Mouse (Mus musculus) thymus, postnatal 25 days (tissue): ENCODE results near the gene Mthfd1.

Experiments used
- DNase-seq: peaks from one replicate; pipeline ENCODE4 v3.0.0; 2022

Mthfd1 gene

DNA sequence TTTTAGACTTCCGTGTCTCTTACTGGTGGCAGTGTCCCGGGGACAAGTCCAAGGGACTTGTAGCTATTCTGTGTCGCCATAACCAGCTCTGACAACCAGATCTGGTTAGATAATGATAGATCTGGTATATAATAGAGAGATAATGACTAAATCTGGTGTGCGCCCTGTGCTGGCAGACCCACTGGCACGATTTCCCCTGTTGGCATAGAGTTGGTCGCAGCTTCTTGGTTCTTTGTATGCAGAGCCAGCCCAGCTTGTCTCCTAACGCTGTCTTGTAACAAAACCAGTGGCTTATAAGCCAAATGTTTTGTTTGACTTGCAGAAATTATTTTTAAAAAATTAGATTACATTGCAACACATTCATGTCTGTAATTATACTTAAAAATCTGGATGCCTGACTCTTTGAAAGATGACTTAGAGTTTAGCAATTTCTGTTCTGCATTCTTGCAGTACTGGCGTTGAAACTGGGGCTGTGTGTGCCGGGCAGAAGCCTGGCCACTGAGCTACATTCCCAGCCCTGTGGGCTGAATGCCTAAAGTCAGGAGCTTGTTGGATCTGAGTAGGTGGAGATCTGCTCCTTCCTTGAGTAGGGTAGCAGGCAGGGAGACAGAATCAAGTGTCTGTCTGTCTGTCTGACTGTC, 9.3 kb downstream of the Mthfd1 start:
- no peak for DNase-seq

GRCm38 (mm10) chr12:76265001-76265400, 9.9 kb downstream of the Mthfd1 start:
- no peak for DNase-seq

GRCm38 (mm10) chr12:76266875-76267274, 11.8 kb downstream of the Mthfd1 start:
- peak; percentile 12 for DNase-seq

DNA sequence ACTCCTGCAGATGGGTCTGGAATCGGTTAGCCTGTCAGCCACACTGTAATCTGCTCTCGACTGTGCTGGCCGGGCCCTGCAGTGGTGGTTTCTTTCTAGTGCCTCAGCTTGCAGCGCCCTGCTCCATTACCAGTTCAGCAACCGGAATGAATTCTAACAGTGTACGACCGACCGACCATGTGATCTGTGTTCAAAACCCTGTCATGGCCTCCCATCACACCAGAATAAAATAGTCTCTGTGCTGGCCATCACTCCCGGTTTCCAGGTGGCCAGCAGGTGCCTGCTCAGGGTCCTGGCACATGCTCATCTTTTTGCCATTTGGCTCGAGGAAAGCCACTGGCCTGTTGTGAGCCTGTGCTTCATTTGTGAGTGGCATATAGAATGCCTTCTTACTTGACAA, 13.6 kb downstream of the Mthfd1 start:
- DNase-seq, result no peak

DNA sequence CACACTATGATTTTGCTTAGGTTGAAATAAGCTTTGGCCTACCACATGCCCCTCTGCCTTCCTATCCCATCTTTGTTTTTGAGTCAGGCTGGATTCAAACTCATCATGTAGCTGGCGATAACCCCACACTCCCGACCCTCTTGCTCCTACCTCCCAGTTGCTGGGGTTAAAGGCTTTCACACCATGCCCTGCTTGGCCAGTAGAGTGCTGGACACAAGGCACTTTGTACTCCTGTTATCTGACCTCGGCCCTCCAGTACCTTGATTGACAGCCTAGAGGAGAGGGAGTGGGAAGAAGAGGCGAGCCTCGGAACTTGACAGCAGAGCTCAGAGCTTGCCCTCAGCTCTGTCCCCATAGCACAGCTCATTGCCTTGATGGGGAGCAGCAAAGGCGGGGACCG, 14.1 kb downstream of the Mthfd1 start:
- no peak for DNase-seq

DNA sequence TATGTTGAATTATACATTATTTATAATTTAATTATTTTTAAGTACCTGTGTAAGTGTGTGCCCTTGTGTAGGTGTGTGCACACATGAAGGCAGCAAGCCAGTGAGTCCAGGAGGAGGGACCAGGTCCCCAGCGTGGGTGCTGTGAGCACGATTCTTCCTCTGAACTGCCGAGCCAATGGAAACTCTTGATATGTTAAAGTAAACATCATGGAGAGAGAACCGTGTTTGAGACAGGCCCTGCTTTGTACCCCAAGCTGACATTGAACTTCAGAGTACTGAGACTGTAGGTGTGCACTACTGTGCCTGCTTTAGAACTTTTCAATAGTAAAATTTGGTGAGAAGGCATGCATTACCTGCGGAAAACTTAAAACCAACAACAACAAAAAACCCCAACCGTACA, 16.4 kb downstream of the Mthfd1 start:
- DNase-seq, result no peak

GRCm38 (mm10) chr12:76272610-76273524, 17.8 kb downstream of the Mthfd1 start:
- DNase-seq, result no peak

DNA sequence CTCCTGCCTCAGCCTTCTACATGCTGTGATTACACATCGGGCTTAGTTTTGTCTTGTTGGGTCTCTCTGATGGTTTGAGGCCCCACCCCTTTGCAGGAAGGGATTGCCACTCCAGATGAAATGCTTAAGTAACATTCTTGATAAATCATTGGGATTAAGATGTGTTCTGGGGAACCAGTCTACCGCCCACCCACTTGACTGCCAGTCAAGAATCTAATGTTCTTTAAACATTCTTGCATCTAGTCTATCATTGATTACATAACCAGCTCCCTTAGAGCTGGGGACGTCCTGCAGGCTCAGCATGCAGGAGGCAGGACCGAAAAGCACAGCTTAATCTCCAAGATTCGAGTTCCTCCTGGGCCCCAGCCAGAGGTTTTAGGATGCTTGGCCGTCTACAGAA, 23.1 kb downstream of the Mthfd1 start:
- no peak for DNase-seq

DNA sequence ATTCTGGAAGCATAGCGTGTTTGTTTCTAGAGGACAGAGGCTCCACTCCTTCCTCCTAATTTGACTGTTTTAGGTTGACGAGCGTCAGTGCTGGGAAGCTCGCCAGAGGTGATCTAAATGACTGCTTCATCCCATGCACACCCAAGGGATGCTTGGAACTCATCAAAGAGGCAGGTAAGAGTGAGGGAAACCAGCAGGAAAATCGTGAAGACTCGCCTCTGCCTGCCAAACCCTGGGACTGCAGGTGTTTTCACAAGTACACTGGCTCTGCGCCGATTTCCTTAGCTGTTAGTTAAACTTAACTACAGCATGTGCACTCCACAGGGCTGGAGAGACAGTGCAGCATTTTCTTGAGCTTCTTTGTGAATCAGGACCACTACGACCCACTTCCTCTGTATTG, 25.5 kb downstream of the Mthfd1 start:
- no peak for DNase-seq

DNA sequence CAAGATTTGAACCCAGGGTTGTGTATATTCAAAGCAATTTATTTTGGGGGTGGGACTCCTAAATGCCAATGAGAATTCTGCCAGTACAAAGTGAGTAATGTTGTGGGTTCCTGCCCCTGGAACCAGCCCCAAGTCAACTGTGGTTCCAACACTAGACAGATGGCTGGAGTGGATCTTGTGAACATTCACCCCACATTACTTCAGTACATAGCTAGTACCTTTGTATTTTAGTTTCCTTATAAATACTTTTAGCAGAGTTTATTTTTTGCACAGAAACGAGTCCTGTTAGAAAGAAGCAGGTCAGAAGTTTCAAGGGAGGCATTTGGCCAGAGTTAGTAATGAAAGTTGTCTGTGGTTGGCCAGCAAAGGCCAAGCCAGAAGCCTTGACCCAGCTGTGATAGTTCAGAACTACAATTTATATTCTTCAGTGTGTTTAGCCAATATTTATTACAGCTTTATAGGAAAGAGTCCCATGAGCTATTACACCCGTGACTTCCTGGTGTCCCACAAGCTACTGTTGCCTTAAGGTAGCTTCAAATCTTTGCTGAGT, 26.1 kb downstream of the Mthfd1 start:
- no peak for DNase-seq

- DNase-seq, result no peak
Observed at GRCm38 (mm10) chr12:76282132-76282531, 27.0 kb downstream of the Mthfd1 start.

GRCm38 (mm10) chr12:76282532-76283173, 27.6 kb downstream of the Mthfd1 start:
- no peak for DNase-seq

DNA sequence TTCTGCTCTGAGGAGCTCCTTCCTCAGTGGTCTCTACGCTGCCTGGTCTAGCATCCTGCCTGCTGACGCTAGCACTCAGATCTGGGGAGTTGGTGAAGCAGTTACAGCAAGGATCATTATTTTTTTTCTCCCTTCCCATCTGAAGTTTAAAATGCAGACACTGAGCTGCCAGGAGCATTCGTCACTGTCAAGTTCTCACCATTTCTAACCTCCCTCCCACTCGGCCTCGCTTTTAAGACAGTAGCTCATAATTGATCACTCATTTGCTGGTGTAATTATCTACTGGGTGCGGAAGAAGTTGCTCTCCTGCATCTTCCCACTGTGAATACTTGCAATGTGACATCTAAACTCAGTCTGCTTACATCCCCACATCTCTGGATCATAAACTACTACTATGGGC, 30.3 kb downstream of the Mthfd1 start:
- DNase-seq, result no peak

DNA sequence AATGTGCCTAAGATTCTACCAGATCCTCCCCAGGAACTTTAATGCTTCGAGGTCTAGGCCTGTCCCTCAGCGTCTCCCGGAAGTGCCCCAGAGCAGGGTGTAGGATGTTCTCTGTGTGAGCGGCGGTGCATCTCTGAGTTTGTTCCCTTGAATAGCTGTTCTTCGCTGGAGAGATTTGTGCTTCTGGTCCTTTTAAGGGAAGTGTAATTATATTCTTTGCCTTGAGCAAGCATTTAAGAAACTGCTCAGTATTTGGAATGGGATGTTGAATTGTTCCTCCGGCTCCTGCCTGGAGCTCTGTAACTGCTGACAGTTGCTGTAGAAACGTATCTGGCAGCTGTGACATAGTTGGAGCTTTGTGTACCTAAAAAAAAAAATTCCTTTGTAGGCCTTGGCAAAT, 32.9 kb downstream of the Mthfd1 start:
- DNase-seq, result no peak

- DNase-seq, result no peak
Observed at GRCm38 (mm10) chr12:76288494-76288893, 33.4 kb downstream of the Mthfd1 start.

- no peak for DNase-seq
Observed at GRCm38 (mm10) chr12:76289428-76289827, 34.3 kb downstream of the Mthfd1 start.

- peak; percentile 15 for DNase-seq
Observed at GRCm38 (mm10) chr12:76290271-76290670, 35.2 kb downstream of the Mthfd1 start.

GRCm38 (mm10) chr12:76293192-76293591, 38.1 kb downstream of the Mthfd1 start:
- DNase-seq, result peak; percentile 44

- no peak for DNase-seq
Observed at GRCm38 (mm10) chr12:76297830-76298229, 42.7 kb downstream of the Mthfd1 start.

DNA sequence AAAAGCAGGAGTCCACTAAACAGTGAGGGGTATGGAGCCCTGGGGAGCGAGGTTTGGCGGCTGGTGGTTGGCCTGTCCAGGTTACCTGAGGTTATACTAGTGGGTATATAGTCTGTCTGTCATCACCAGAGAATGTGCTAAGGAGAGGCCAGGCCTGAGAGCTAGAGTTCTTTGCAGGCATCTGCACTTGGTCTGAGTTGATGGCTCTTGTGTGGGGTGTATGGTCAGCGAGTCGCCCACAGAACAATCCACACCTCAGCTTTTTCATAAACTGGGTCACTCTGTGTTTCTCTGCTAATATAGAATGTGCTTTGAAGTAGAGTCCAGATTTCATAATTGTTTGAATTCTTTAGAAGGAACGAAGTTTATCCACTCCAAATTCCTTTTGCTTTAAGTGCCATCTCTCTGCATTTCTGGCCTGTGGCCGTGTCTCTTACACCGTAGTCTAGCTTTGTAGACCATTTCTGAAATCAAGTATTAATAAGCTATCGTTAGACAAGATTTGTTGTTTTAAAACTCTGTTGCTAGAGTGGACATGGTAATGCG, 44.3 kb downstream of the Mthfd1 start:
- DNase-seq, result no peak

DNA sequence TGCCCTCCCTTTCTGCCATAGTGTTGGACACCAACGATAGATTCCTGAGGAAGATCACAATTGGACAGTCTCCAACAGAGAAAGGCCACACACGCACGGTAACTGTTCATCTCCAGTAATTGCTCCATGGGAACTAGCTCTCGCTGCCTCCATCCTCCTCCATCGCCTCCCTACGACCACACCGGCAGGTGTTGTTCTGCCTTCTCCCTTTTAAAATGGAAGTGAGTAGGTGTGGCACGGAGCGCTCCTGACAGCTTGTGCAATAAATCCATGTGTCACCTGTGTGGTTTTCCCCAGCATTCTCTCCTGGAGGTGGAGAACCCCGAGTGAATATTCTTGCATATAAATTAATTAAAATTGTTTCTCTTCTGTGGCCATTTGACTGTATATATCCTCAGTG, 45.3 kb downstream of the Mthfd1 start:
- no peak for DNase-seq

DNA sequence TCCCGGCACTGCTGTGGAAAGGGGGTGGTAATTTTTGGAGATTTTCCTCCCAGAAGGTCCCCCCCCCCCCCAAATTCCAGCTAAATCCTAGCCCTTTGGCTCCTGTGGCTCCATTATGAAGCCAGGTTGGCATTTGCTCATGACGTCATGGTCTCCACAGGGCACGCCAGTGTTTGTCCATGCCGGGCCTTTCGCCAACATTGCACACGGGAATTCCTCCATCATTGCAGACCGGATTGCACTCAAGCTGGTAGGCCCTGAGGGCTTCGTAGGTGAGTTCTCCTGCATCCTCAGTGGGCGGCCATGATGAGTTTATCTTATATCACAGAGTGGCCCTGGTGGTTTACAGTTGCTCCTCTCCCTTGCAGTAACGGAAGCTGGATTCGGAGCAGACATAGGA, 48.4 kb downstream of the Mthfd1 start:
- DNase-seq, result no peak

DNA sequence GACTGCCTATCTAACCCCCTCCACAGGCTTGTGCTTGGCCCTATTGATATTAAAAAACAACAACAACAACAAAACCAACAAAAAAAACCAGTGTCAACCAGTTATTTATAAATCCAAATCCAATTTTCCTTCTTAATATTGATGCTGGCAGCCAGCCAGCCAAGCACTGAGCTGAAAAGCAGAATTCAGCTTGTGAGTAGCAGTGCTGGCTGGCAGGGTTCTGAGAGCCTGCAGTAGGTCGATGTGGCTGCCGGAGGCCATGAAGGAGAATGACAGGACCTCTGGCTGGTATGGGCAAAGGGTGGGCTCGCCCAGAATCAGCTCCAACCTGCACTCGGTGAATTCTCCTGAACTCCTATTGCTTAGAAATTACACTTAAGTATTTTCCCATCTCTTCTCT, 49.1 kb downstream of the Mthfd1 start:
- no peak for DNase-seq
